Mouse (Mus musculus) neural tube, embryonic 13.5 days (tissue): ENCODE measurements around the gene Fgfr3. TPM values are rescaled to one million over a fixed set of nuclear protein-coding genes. Genes with fewer than 3 reads are reported as not detected.

Experiments used
- ATAC-seq: fragments of 200-750 bp; cut with Nextera tagmentation; 2 replicates; pipeline ENCODE4 v1.8.0; 2017; ENCODE audit warnings: low read depth, mild to moderate bottlenecking, moderate TSS enrichment, moderate library complexity
- H3K27ac ChIP-seq: fragments of 300-500 bp; sonication (generic); replicated peaks from 2 replicates; pipeline ENCODE4 v1.5.1; 2015; ENCODE audit warnings: moderate library complexity, mild to moderate bottlenecking, inconsistent platforms
- H3K27me3 ChIP-seq: fragments of 300-500 bp; sonication (generic); 2 replicates; pipeline ENCODE4 v1.6.1; 2015; ENCODE audit warnings: mild to moderate bottlenecking, inconsistent platforms
- H3K36me3 ChIP-seq: fragments of 300-500 bp; sonication (generic); 2 replicates; pipeline ENCODE4 v1.6.1; 2015; ENCODE audit warnings: mild to moderate bottlenecking, inconsistent platforms
- H3K4me1 ChIP-seq: fragments of 300-500 bp; sonication (generic); replicated peaks from 2 replicates; pipeline ENCODE4 v1.6.1; 2015; ENCODE audit warnings: inconsistent platforms
- H3K4me2 ChIP-seq: fragments of 300-500 bp; sonication (generic); 2 replicates; pipeline ENCODE4 v1.6.1; 2015; ENCODE audit warnings: inconsistent platforms, mild to moderate bottlenecking, moderate library complexity
- H3K4me3 ChIP-seq: fragments of 300-500 bp; sonication (generic); 2 replicates; pipeline ENCODE4 v1.5.1; 2015; ENCODE audit warnings: mild to moderate bottlenecking, inconsistent platforms
- H3K9ac ChIP-seq: fragments of 300-500 bp; sonication (generic); 2 replicates; pipeline ENCODE4 v1.6.1; 2015; ENCODE audit warnings: moderate library complexity, mild to moderate bottlenecking, inconsistent platforms
- H3K9me3 ChIP-seq: fragments of 300-500 bp; sonication (generic); 2 replicates; pipeline ENCODE4 v1.6.1; 2016; ENCODE audit warnings: inconsistent platforms
- WGBS: fragments of 180-500 bp; shearing (Covaris S2); methylation state at CpG from one replicate; pipeline ENCODE4 v1.1.7; 2015; 5-methylcytosine and 5-hydroxymethylcytosine counted together
- polyA plus RNA-seq: library from polyadenylated mRNA; unstranded; fragments of >200 nt; fragmentation: Nextera tagmentation; extraction: Ambion mirVana; gene quantifications from 2 replicates; pipeline ENCODE4 v1.2.1, GENCODE M21; 2015

Gene Fgfr3
- polyA plus RNA-seq, 1 experiment from 2014 or later, result 42.3 TPM

- Histone ChIP-seq H3K4me2 (no peak overlapping the region), H3K4me3 (no peak overlapping the region), H3K9ac (no peak overlapping the region), H3K27ac (no peak overlapping the region), H3K27me3 (no peaks in the 10 kb centered on the region), H3K4me1 (no peaks in the 10 kb centered on the region), H3K36me3 (peaks cover 65% of the 10 kb centered on the region), H3K9me3 (no peaks in the 10 kb centered on the region)
- no peak; the same call in 1 of the 2 replicates for ATAC-seq
- WGBS, result 26% methylated on average over 7 of the region's 7 CpGs
Measured at GRCm38 (mm10) chr5:33737903-33738321, 16.4 kb downstream of the Fgfr3 start.

GRCm38 (mm10) chr5:33738341-33738740, 16.9 kb downstream of the Fgfr3 start:
- no peak for ATAC-seq
- H3K36me3 ChIP-seq, result peaks cover 66% of the 10 kb centered on the region
- H3K27me3 ChIP-seq, result no peaks in the 10 kb centered on the region
- H3K27ac ChIP-seq, result no peak overlapping the region
- H3K4me3 ChIP-seq, result no peak overlapping the region
- H3K9ac ChIP-seq, result no peak overlapping the region
- H3K4me1 ChIP-seq, result no peaks in the 10 kb centered on the region
- H3K9me3 ChIP-seq, result no peaks in the 10 kb centered on the region
- H3K4me2 ChIP-seq, result no peak overlapping the region

GRCm38 (mm10) chr5:33740548-33740947, 19.1 kb downstream of the Fgfr3 start:
- H3K36me3 ChIP-seq, result peaks cover 66% of the 10 kb centered on the region
- H3K4me1 ChIP-seq, result no peaks in the 10 kb centered on the region
- no peak overlapping the region for H3K4me2 ChIP-seq
- no peak overlapping the region for H3K27ac ChIP-seq
- 93% methylated on average over 4 of the region's 4 CpGs for WGBS
- H3K9me3 ChIP-seq, result no peaks in the 10 kb centered on the region
- H3K4me3 ChIP-seq, result no peak overlapping the region
- H3K9ac ChIP-seq, result no peak overlapping the region
- H3K27me3 ChIP-seq, result no peaks in the 10 kb centered on the region
- no peak for ATAC-seq

- Histone ChIP-seq H3K4me1 (no peaks in the 10 kb centered on the region), H3K4me3 (no peak overlapping the region), H3K9ac (no peak overlapping the region), H3K9me3 (no peaks in the 10 kb centered on the region), H3K36me3 (peaks cover 92% of the 10 kb centered on the region), H3K27ac (no peak overlapping the region), H3K4me2 (no peak overlapping the region), H3K27me3 (no peaks in the 10 kb centered on the region)
- no peak for ATAC-seq
- WGBS, result 97% methylated on average over 8 of the region's 8 CpGs
Measured at GRCm38 (mm10) chr5:33743481-33743880, 22.0 kb downstream of the Fgfr3 start.

- Histone ChIP-seq H3K9me3 (no peaks in the 10 kb centered on the region), H3K4me3 (no peak overlapping the region), H3K4me2 (no peak overlapping the region), H3K27ac (no peak overlapping the region), H3K9ac (no peak overlapping the region), H3K4me1 (peaks cover 19% of the 10 kb centered on the region), H3K36me3 (peaks cover 34% of the 10 kb centered on the region), H3K27me3 (no peaks in the 10 kb centered on the region)
- no peak for ATAC-seq
Measured at GRCm38 (mm10) chr5:33777195-33777594, 55.7 kb downstream of the Fgfr3 start.

- WGBS, result 5% methylated on average over 11 of the region's 11 CpGs
- H3K4me3 ChIP-seq, result peak overlapping the region; percentile 90
- peaks cover 11% of the 10 kb centered on the region for H3K36me3 ChIP-seq
- H3K9me3 ChIP-seq, result no peaks in the 10 kb centered on the region
- peak overlapping the region; percentile 90 for H3K27ac ChIP-seq
- peak; percentile 0; the same call in 1 of the 2 replicates for ATAC-seq
- peaks cover 27% of the 10 kb centered on the region for H3K4me1 ChIP-seq
- H3K27me3 ChIP-seq, result no peaks in the 10 kb centered on the region
- peak overlapping the region; percentile 84 for H3K4me2 ChIP-seq
- peak overlapping the region; percentile 90 for H3K9ac ChIP-seq
Measured at GRCm38 (mm10) chr5:33781964-33782344, 60.5 kb downstream of the Fgfr3 start.

GRCm38 (mm10) chr5:33782345-33782998, 61.0 kb downstream of the Fgfr3 start, which contains the start of gene Letm1:
Gene Letm1 (minus strand): TSS chr5:33782817.
- no peaks in the 10 kb centered on the region for H3K27me3 ChIP-seq
- no peaks in the 10 kb centered on the region for H3K9me3 ChIP-seq
- peak within 1 kb of the TSS; percentile 90 for H3K4me3 ChIP-seq
- ATAC-seq, result peak; percentile 100
- under 1% methylated on average over 65 of the region's 65 CpGs for WGBS
- H3K9ac ChIP-seq, result peak within 1 kb of the TSS; percentile 90
- H3K4me2 ChIP-seq, result peak within 1 kb of the TSS; percentile 84
- H3K4me1 ChIP-seq, result peaks cover 27% of the 10 kb centered on the region
- H3K36me3 ChIP-seq, result peaks cover 6% of the 10 kb centered on the region
- H3K27ac ChIP-seq, result peak within 1 kb of the TSS; percentile 90

GRCm38 (mm10) chr5:33782999-33783390, 61.5 kb downstream of the Fgfr3 start:
- Histone ChIP-seq H3K36me3 (peaks cover under 1% of the 10 kb centered on the region; the same call in 1 of the 2 replicates), H3K27me3 (no peaks in the 10 kb centered on the region), H3K4me2 (peak overlapping the region; percentile 84), H3K4me3 (peak overlapping the region; percentile 90), H3K9me3 (no peaks in the 10 kb centered on the region), H3K9ac (peak overlapping the region; percentile 90), H3K4me1 (peaks cover 27% of the 10 kb centered on the region), H3K27ac (peak overlapping the region; percentile 67)
- ATAC-seq, result peak; percentile 83
- WGBS, result 5% methylated on average over 6 of the region's 6 CpGs

Other genes with a start within 250 kb of the Fgfr3 start
- gene Fam53a, start 92.0 kb upstream of the Fgfr3 start, polyA plus RNA-seq, result 28.8 and 31.4 TPM in 2 replicates
- 0.71 and 0.95 TPM in 2 replicates for gene Gm9903, start 91.7 kb upstream of the Fgfr3 start, polyA plus RNA-seq
- gene Slbp, start 69.1 kb upstream of the Fgfr3 start, polyA plus RNA-seq, result 113 and 132 TPM in 2 replicates
- gene Tacc3, start 63.5 kb upstream of the Fgfr3 start, polyA plus RNA-seq, result 40.7 and 46.3 TPM in 2 replicates
- 24.7 and 27.6 TPM in 2 replicates for gene Tmem129, start 63.3 kb upstream of the Fgfr3 start, polyA plus RNA-seq
- gene Letm1, start 61.1 kb downstream of the Fgfr3 start, polyA plus RNA-seq, result 58.3 and 59.4 TPM in 2 replicates
- gene Nsd2, start 99.1 kb downstream of the Fgfr3 start, polyA plus RNA-seq, result 63.1 and 68.8 TPM in 2 replicates
- 38.5 and 42.6 TPM in 2 replicates for gene Nelfa, start 214.7 kb downstream of the Fgfr3 start, polyA plus RNA-seq